Mouse (Mus musculus): ENCODE measurements at regions not wholly inside any gene's neighbourhood (a gene's known extent, or its start where the extent isn't known, plus 50 kb on each side); places are given as distances from the start of the nearest gene placed in this dataset.

GRCm38 (mm10) chr1:88752332-88752731 is 50.3 kb upstream of the Arl4c start:
- 3% methylated on average over 5 of the region's 5 CpGs for WGBS
- ATAC-seq (ENCODE audit: insufficient read depth, low FRiP score, low TSS enrichment) (peak; percentile 82), DNase-seq (ENCODE audit: low spot score) (peak; percentile 71)
- no peaks in the 10 kb centered on the region for H3K36me3 ChIP-seq (ENCODE audit: control insufficient read depth, insufficient read depth, low read length)
- no peak overlapping the region for H3K4me2 ChIP-seq (ENCODE audit: low read depth)
- H3K9ac ChIP-seq (ENCODE audit: low read length) = no peak overlapping the region
- no peaks in the 10 kb centered on the region for H3K9me3 ChIP-seq (ENCODE audit: control insufficient read depth, low read length)
- H3K4me3 ChIP-seq (ENCODE audit: low read depth, low read length) = no peak overlapping the region
- no peak overlapping the region for H3K27ac ChIP-seq (ENCODE audit: low read depth, low read length)
- no peaks in the 10 kb centered on the region for H3K27me3 ChIP-seq (ENCODE audit: control insufficient read depth, insufficient read depth, low read length)
- H3K4me1 ChIP-seq (ENCODE audit: control insufficient read depth, insufficient read depth, low read length) = peaks cover 3% of the 10 kb centered on the region; the same call in 1 of the 2 replicates

DNA sequence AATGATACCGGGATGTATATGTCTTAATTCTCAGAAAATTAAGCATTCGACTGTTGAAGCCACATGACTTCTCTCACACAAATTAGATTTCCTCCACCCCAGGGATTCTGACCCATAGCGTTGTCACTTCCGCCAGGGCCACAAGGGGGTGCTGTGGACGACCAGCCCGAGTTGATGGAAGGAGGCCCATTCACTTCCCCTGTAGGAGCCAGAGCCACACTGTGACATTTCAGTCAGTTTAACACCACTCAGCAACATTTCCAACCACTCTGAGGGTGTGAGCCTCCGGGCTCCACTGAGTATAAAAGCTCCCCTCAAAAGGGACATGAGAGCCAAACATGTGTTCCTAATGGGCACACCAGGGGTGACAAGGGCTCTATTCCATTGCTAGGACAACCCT is 54.6 kb upstream of the Arl4c start:
- Histone ChIP-seq H3K4me1 (ENCODE audit: control insufficient read depth, insufficient read depth, low read length) (peaks cover 3% of the 10 kb centered on the region; the same call in 1 of the 2 replicates), H3K36me3 (ENCODE audit: control insufficient read depth, insufficient read depth, low read length) (no peaks in the 10 kb centered on the region), H3K27ac (ENCODE audit: low read depth, low read length) (no peak overlapping the region), H3K9me3 (ENCODE audit: control insufficient read depth, low read length) (no peaks in the 10 kb centered on the region), H3K27me3 (ENCODE audit: control insufficient read depth, insufficient read depth, low read length) (no peaks in the 10 kb centered on the region), H3K4me3 (ENCODE audit: low read depth, low read length) (no peak overlapping the region), H3K9ac (ENCODE audit: low read length) (no peak overlapping the region), H3K4me2 (ENCODE audit: low read depth) (no peak overlapping the region)
- DNase-seq (ENCODE audit: low spot score) (peak; percentile 58), ATAC-seq (ENCODE audit: insufficient read depth, low FRiP score, low TSS enrichment) (no peak)
- 85% methylated on average over 7 of the region's 7 CpGs for WGBS

DNA sequence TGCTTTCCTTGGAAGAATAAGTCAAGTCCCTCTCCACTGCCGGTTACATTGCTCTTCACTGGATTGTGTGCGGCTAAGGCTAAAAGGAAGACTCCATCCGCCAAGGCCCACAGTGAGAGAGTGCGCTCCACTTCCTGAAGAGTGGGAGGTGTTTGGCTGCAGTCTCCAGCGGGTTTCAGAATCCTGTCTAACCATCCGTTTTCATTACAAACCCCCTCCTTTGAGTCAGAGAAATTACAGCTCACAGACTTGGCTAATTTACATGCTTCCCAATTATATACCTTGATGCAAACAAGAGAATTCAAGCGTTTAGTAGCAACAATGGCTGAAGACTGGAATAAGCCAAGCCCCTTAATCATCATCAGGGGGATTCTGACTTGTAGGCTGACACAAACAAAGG is 55.1 kb upstream of the Arl4c start:
- H3K4me1 ChIP-seq (ENCODE audit: control insufficient read depth, insufficient read depth, low read length) = peaks cover 3% of the 10 kb centered on the region; the same call in 1 of the 2 replicates
- 73% methylated on average over 7 of the region's 7 CpGs for WGBS
- no peak overlapping the region for H3K4me3 ChIP-seq (ENCODE audit: low read depth, low read length)
- ATAC-seq (ENCODE audit: insufficient read depth, low FRiP score, low TSS enrichment) = no peak
- no peaks in the 10 kb centered on the region for H3K36me3 ChIP-seq (ENCODE audit: control insufficient read depth, insufficient read depth, low read length)
- H3K27ac ChIP-seq (ENCODE audit: low read depth, low read length) = no peak overlapping the region
- no peak overlapping the region for H3K4me2 ChIP-seq (ENCODE audit: low read depth)
- DNase-seq (ENCODE audit: low spot score) = no peak
- no peaks in the 10 kb centered on the region for H3K27me3 ChIP-seq (ENCODE audit: control insufficient read depth, insufficient read depth, low read length)
- H3K9me3 ChIP-seq (ENCODE audit: control insufficient read depth, low read length) = no peaks in the 10 kb centered on the region
- no peak overlapping the region for H3K9ac ChIP-seq (ENCODE audit: low read length)

- Histone ChIP-seq H3K4me1 (ENCODE audit: control insufficient read depth, insufficient read depth, low read length) (peaks cover 2% of the 10 kb centered on the region; the same call in 1 of the 2 replicates), H3K4me3 (ENCODE audit: low read depth, low read length) (no peak overlapping the region), H3K4me2 (ENCODE audit: low read depth) (no peak overlapping the region), H3K9ac (ENCODE audit: low read length) (no peak overlapping the region), H3K27me3 (ENCODE audit: control insufficient read depth, insufficient read depth, low read length) (no peaks in the 10 kb centered on the region), H3K36me3 (ENCODE audit: control insufficient read depth, insufficient read depth, low read length) (no peaks in the 10 kb centered on the region), H3K9me3 (ENCODE audit: control insufficient read depth, low read length) (no peaks in the 10 kb centered on the region), H3K27ac (ENCODE audit: low read depth, low read length) (no peak overlapping the region)
- no peak for DNase-seq (ENCODE audit: low spot score)
- WGBS = 41% methylated on average over 3 of the region's 3 CpGs
- ATAC-seq (ENCODE audit: insufficient read depth, low FRiP score, low TSS enrichment) = no peak
These were observed 55.7 kb upstream of the Arl4c start for GRCm38 (mm10) chr1:88757746-88758145.

DNA sequence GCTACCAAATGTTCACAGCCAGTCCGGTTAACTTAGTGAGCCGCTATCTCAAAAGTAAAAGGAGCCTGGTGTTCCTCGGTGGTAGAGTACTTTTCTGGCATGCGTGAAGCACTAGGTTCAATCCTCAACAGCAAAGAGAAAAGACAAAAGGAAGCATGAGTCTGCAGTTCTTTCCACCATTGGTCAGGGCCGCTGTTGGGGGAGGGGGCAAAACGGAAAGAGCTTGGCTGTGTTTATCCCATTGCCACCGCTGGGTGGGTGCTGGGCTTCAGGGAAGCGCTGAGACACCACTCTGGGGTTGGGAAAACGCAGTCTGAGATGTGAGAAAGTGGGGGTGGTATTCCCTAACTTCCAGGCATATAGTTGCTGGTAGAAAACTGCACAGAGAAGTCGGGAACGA is 58.6 kb upstream of the Arl4c start:
- ATAC-seq (ENCODE audit: insufficient read depth, low FRiP score, low TSS enrichment) = no peak
- Histone ChIP-seq H3K4me2 (ENCODE audit: low read depth) (no peak overlapping the region), H3K9ac (ENCODE audit: low read length) (no peak overlapping the region), H3K9me3 (ENCODE audit: control insufficient read depth, low read length) (no peaks in the 10 kb centered on the region), H3K27me3 (ENCODE audit: control insufficient read depth, insufficient read depth, low read length) (no peaks in the 10 kb centered on the region), H3K36me3 (ENCODE audit: control insufficient read depth, insufficient read depth, low read length) (no peaks in the 10 kb centered on the region), H3K27ac (ENCODE audit: low read depth, low read length) (no peak overlapping the region), H3K4me3 (ENCODE audit: low read depth, low read length) (no peak overlapping the region), H3K4me1 (ENCODE audit: control insufficient read depth, insufficient read depth, low read length) (no peaks in the 10 kb centered on the region)
- DNase-seq (ENCODE audit: low spot score) = no peak
- WGBS = 72% methylated on average over 11 of the region's 11 CpGs

- no peaks in the 10 kb centered on the region for H3K36me3 ChIP-seq (ENCODE audit: control insufficient read depth, insufficient read depth, low read length)
- H3K27me3 ChIP-seq (ENCODE audit: control insufficient read depth, insufficient read depth, low read length) = no peaks in the 10 kb centered on the region
- H3K4me1 ChIP-seq (ENCODE audit: control insufficient read depth, insufficient read depth, low read length) = no peaks in the 10 kb centered on the region
- DNase-seq (ENCODE audit: low spot score) (no peak), ATAC-seq (ENCODE audit: insufficient read depth, low FRiP score, low TSS enrichment) (no peak)
- H3K4me3 ChIP-seq (ENCODE audit: low read depth, low read length) = no peak overlapping the region
- no peak overlapping the region for H3K9ac ChIP-seq (ENCODE audit: low read length)
- H3K27ac ChIP-seq (ENCODE audit: low read depth, low read length) = no peak overlapping the region
- H3K9me3 ChIP-seq (ENCODE audit: control insufficient read depth, low read length) = no peaks in the 10 kb centered on the region
- 70% methylated on average over 6 of the region's 6 CpGs for WGBS
- no peak overlapping the region for H3K4me2 ChIP-seq (ENCODE audit: low read depth)
These were observed 59.1 kb upstream of the Arl4c start for GRCm38 (mm10) chr1:88761121-88761520.

GRCm38 (mm10) chr1:88763725-88764364 is 61.8 kb upstream of the Arl4c start:
- no peaks in the 10 kb centered on the region for H3K4me1 ChIP-seq (ENCODE audit: control insufficient read depth, insufficient read depth, low read length)
- no peak overlapping the region for H3K4me2 ChIP-seq (ENCODE audit: low read depth)
- H3K9me3 ChIP-seq (ENCODE audit: control insufficient read depth, low read length) = no peaks in the 10 kb centered on the region
- 60% methylated on average over 6 of the region's 6 CpGs for WGBS
- H3K9ac ChIP-seq (ENCODE audit: low read length) = no peak overlapping the region
- no peak overlapping the region for H3K27ac ChIP-seq (ENCODE audit: low read depth, low read length)
- H3K4me3 ChIP-seq (ENCODE audit: low read depth, low read length) = no peak overlapping the region
- ATAC-seq (ENCODE audit: insufficient read depth, low FRiP score, low TSS enrichment) (no peak), DNase-seq (ENCODE audit: low spot score) (no peak)
- no peaks in the 10 kb centered on the region for H3K27me3 ChIP-seq (ENCODE audit: control insufficient read depth, insufficient read depth, low read length)
- H3K36me3 ChIP-seq (ENCODE audit: control insufficient read depth, insufficient read depth, low read length) = no peaks in the 10 kb centered on the region

DNA sequence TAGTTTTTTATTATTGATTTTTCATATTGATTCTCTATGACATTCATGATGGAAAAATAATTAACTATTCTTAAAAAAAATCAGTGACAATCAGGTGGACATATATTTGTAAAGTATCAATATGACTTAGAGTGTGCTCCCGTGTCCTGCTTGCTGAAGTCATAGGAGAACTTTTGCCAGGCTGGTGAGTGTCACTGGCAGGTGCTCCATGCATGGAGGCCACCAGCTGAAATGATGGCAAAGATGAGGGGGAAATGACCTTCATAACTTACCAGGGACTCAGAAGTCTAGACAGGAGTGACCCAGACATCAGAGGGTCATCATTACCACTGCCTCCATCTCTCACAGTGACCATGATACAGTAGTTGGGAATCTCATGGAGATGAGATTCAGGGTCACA is 62.5 kb upstream of the Arl4c start:
- H3K27me3 ChIP-seq (ENCODE audit: control insufficient read depth, insufficient read depth, low read length) = no peaks in the 10 kb centered on the region
- no peak overlapping the region for H3K4me3 ChIP-seq (ENCODE audit: low read depth, low read length)
- H3K27ac ChIP-seq (ENCODE audit: low read depth, low read length) = no peak overlapping the region
- ATAC-seq (ENCODE audit: insufficient read depth, low FRiP score, low TSS enrichment) = no peak
- no peaks in the 10 kb centered on the region for H3K4me1 ChIP-seq (ENCODE audit: control insufficient read depth, insufficient read depth, low read length)
- no peaks in the 10 kb centered on the region for H3K9me3 ChIP-seq (ENCODE audit: control insufficient read depth, low read length)
- no peak overlapping the region for H3K4me2 ChIP-seq (ENCODE audit: low read depth)
- H3K9ac ChIP-seq (ENCODE audit: low read length) = no peak overlapping the region
- no peaks in the 10 kb centered on the region for H3K36me3 ChIP-seq (ENCODE audit: control insufficient read depth, insufficient read depth, low read length)
- WGBS = 86% methylated on average over 1 of the region's 1 CpGs
- no peak for DNase-seq (ENCODE audit: low spot score)

DNA sequence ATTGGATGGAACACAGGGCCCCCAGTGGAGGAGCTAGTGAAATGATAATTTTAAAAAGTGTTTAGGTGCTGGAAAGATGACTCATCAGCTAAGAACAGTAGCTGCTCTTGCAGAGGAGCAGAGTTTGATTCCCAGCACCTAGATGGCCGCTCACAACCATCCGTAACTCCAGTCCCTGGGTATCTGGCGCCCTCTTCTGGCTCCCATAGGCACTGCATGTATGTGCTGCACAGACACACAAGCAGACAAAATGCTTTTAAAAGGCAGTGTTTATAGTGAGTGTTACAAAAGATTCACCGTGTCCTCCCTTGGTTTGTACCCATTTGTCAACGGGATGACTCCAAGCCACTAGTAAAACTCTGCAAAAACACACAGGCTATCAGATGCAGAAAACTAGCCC is 75.0 kb upstream of the Arl4c start:
- no peak overlapping the region for H3K27ac ChIP-seq (ENCODE audit: low read depth, low read length)
- no peaks in the 10 kb centered on the region for H3K4me1 ChIP-seq (ENCODE audit: control insufficient read depth, insufficient read depth, low read length)
- no peaks in the 10 kb centered on the region for H3K9me3 ChIP-seq (ENCODE audit: control insufficient read depth, low read length)
- ATAC-seq (ENCODE audit: insufficient read depth, low FRiP score, low TSS enrichment) = no peak
- no peaks in the 10 kb centered on the region for H3K27me3 ChIP-seq (ENCODE audit: control insufficient read depth, insufficient read depth, low read length)
- 92% methylated on average over 5 of the region's 5 CpGs for WGBS
- no peak overlapping the region for H3K9ac ChIP-seq (ENCODE audit: low read length)
- DNase-seq (ENCODE audit: low spot score) = no peak
- H3K4me3 ChIP-seq (ENCODE audit: low read depth, low read length) = no peak overlapping the region
- no peak overlapping the region for H3K4me2 ChIP-seq (ENCODE audit: low read depth)
- H3K36me3 ChIP-seq (ENCODE audit: control insufficient read depth, insufficient read depth, low read length) = no peaks in the 10 kb centered on the region
